Mouse (Mus musculus) neural tube, embryonic 11.5 days (tissue): ENCODE results near the gene Tbc1d13. TPM values are rescaled to one million over a fixed set of nuclear protein-coding genes. Genes with fewer than 3 reads are reported as not detected.
A peak's percentile ranks its signal among the peaks of the same experiment; 100 is the strongest.
"Not testable (repeated sequence)": the region's sequence is repeated elsewhere in the genome, so short reads cannot be mapped to it uniquely, and the experiment has no call there.

Source experiments
- ATAC-seq: fragments of 200-750 bp; cut with Nextera tagmentation; 2 replicates; pipeline ENCODE4 v1.8.0; 2017; ENCODE audit warnings: moderate number of reproducible peaks, mild to moderate bottlenecking, moderate TSS enrichment, moderate library complexity; ENCODE audit not compliant: insufficient read depth, low FRiP score, low TSS enrichment
- DNase-seq: peaks from one replicate; pipeline ENCODE4 v3.0.0-alpha.2; 2015; ENCODE audit warnings: low spot score
- H3K27ac ChIP-seq: fragments of 300-500 bp; sonication (generic); 2 replicates; pipeline ENCODE4 v1.5.1; 2014; ENCODE audit warnings: low read depth, mild to moderate bottlenecking, low read length
- H3K27me3 ChIP-seq: fragments of 300-500 bp; sonication (generic); 2 replicates; pipeline ENCODE4 v1.6.1; 2014; ENCODE audit warnings: mild to moderate bottlenecking, low read length, mixed read lengths; ENCODE audit not compliant: control insufficient read depth, insufficient read depth
- H3K36me3 ChIP-seq: fragments of 300-500 bp; sonication (generic); 2 replicates; pipeline ENCODE4 v1.6.1; 2014; ENCODE audit warnings: mild to moderate bottlenecking, low read length, moderate library complexity, mixed read lengths; ENCODE audit not compliant: control insufficient read depth, insufficient read depth
- H3K4me1 ChIP-seq: fragments of 300-500 bp; sonication (generic); 2 replicates; pipeline ENCODE4 v1.6.1; 2014; ENCODE audit warnings: low read length, mixed read lengths; ENCODE audit not compliant: control insufficient read depth, insufficient read depth
- H3K4me2 ChIP-seq: fragments of 300-500 bp; sonication (generic); 2 replicates; pipeline ENCODE4 v1.6.1; 2014; ENCODE audit warnings: low read depth, mild to moderate bottlenecking, moderate library complexity
- H3K4me3 ChIP-seq: fragments of 300-500 bp; sonication (generic); 2 replicates; pipeline ENCODE4 v1.5.1; 2014; ENCODE audit warnings: low read depth, low read length
- H3K9ac ChIP-seq: fragments of 300-500 bp; sonication (generic); 2 replicates; pipeline ENCODE4 v1.6.1; 2014; ENCODE audit warnings: mild to moderate bottlenecking, low read length
- H3K9me3 ChIP-seq: fragments of 300-500 bp; sonication (generic); 2 replicates; pipeline ENCODE4 v1.6.1; 2016; ENCODE audit warnings: low read length; ENCODE audit not compliant: control insufficient read depth
- WGBS: fragments of 180-500 bp; shearing (Covaris S2); extraction: QIAGEN DNeasy Blood & Tissue Kit; methylation state at CpG from one replicate; pipeline ENCODE4 v1.1.7; 2014; 5-methylcytosine and 5-hydroxymethylcytosine counted together
- polyA plus RNA-seq: library from polyadenylated mRNA; unstranded; fragments of >200 nt; fragmentation: Nextera tagmentation; extraction: Ambion mirVana; gene quantifications from 2 replicates; pipeline ENCODE4 v1.2.1, GENCODE M21; 2014

Tbc1d13 gene
- polyA plus RNA-seq, 1 experiment from 2014 or later = 12.4 TPM

DNA sequence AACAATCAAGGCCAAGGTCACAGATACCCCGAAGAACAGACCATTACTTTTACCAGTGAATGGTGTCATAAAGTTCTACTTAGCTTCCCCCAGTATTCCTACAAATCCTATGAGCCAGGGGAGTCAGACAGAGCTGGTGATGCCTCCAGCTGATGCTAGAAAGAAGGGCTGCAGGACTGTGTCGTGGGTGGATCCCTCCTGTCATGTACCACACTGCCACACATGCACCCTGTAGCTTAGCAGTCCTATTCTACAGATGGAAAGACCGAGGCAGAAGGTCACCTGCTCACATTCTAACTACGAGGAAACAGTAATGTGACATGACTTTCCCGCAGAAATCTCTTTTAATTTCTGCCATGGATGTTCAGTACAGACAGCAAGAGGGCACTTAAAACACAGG is 10.8 kb upstream of the Tbc1d13 start:
- Histone ChIP-seq H3K36me3 (no peaks in the 10 kb centered on the region), H3K9ac (no peak overlapping the region), H3K27ac (no peak overlapping the region), H3K4me2 (no peak overlapping the region), H3K4me1 (peaks cover 15% of the 10 kb centered on the region), H3K4me3 (no peak overlapping the region), H3K27me3 (no peaks in the 10 kb centered on the region), H3K9me3 (no peaks in the 10 kb centered on the region)
- DNase-seq (no peak), ATAC-seq (no peak)
- WGBS = 83% methylated on average over 5 of the region's 5 CpGs

DNA sequence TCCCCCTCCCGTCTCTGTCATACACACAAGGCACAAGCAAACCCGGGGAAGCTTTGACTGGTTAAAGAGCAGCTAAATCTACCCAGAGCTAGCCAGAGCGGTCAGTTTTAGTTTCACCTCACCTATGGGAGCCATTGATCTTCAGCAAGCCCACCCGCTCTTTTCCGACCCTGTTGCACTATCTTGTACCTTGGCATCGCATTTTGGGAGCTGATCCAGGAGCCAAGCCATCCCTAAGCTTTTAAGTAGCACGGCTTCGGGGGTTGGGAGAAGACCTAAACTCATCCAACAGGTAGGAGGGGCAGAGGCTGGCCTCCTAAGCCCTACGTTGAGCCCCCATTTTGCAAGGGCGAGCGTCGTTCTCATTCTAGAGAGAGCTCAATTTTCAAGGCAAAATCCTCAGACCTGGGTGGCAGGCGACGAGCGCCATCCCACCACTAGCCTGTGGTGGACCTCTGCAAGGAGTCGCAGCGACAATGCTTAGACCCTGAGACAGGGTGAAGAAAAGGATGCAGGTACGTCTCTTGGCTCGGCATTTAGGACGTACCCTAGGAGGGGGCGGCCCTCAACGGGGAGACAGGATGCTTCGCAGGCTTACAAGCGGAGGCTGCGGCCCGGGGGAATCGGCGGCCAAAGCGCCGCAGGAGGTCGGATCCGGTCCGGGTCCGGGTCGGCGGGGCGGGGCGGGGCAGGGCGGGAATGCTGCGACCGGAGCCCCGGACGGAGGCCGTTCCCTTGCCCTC is 9.6 kb upstream of the Tbc1d13 start:
- H3K27ac ChIP-seq = peak overlapping the region; percentile 62; the same call in 1 of the 2 replicates
- H3K4me2 ChIP-seq = peak overlapping the region; percentile 91
- DNase-seq (no peak), ATAC-seq (peak; percentile 64)
- peak overlapping the region; percentile 86 for H3K9ac ChIP-seq
- peak overlapping the region; percentile 83 for H3K4me3 ChIP-seq
- 2% methylated on average over 44 of the region's 44 CpGs for WGBS
- H3K4me1 ChIP-seq = peaks cover 15% of the 10 kb centered on the region
- no peaks in the 10 kb centered on the region for H3K9me3 ChIP-seq
- H3K36me3 ChIP-seq = no peaks in the 10 kb centered on the region
- H3K27me3 ChIP-seq = no peaks in the 10 kb centered on the region

DNA sequence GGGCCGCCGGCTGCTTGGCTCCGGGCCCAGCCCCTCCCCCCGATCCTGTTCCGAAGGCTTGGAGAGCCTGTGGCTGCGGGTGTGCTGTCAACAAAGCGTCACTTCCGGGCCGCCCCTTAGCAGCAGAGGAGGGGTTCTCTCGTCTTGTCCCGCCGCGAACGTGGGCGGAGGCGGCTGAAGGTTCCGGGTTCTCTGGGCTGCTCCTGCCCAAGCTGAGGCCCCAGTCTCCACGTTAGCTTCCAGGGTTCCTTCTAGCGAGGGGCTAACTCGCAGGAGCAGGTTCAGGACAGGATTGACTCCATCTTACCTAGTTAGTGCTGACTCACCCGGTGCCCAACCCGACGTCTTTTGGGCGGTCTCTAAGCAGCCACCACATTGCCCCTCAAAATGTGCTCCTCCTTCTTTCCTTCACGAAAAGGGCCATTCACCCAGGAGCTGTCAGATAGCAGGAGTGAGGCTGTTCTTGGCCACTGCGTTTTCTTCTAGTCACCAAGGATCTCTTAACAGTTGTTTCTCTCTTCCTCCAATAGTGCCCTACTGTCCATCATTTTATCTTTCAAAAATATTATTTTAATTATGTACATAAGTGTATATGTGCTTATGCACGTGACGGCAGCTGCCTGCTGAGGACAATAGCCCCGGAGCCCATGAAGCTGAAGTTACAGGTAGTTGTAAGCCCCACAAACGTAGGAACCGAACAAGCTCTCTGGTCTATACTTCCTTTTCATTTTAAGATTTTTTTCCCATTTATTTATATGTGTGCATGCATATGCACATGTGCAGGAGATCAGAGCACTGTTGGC is 8.9 kb upstream of the Tbc1d13 start, which contains the start of gene Zer1:
Gene Zer1 (minus strand): TSS at position 114 of the 803 bp plus-strand sequence.
- Histone ChIP-seq H3K27ac (peak within 1 kb of the TSS; percentile 62; the same call in 1 of the 2 replicates), H3K4me3 (peak within 1 kb of the TSS; percentile 83), H3K9me3 (no peaks in the 10 kb centered on the region), H3K4me2 (peak within 1 kb of the TSS; percentile 91), H3K4me1 (peaks cover 10% of the 10 kb centered on the region), H3K9ac (peak within 1 kb of the TSS; percentile 86), H3K36me3 (no peaks in the 10 kb centered on the region), H3K27me3 (no peaks in the 10 kb centered on the region)
- whole genome bisulfite sequencing = 11% methylated on average over 31 of the region's 31 CpGs
- peak; percentile 91 for ATAC-seq
- DNase-seq = peak; percentile 90

DNA sequence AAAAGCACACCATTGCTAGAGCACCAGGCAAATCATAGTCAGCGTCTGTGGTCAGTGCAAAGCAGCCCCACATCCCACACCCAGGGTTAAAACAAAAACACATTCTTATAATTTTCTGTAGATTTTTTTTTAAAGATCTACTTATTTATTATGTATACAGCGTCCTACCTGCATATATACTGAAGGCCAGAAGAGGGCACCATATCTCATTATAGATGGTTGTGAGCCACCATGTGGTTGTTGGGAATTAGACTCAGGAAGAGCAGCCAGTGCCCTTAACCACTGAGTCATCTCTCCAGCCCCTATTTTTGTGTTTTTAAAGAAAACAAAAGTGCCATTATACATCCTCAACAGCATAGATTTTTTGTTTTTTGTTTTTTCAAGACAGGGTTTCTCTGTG is 4.8 kb upstream of the Tbc1d13 start:
- Histone ChIP-seq H3K36me3 (no peaks in the 10 kb centered on the region), H3K4me1 (peaks cover 2% of the 10 kb centered on the region), H3K27ac (no peak overlapping the region), H3K27me3 (no peaks in the 10 kb centered on the region), H3K9me3 (no peaks in the 10 kb centered on the region), H3K4me2 (no peak overlapping the region), H3K9ac (no peak overlapping the region), H3K4me3 (no peak overlapping the region)
- DNase-seq (peak; percentile 42), ATAC-seq (no peak)
- 30% methylated on average over 2 of the region's 2 CpGs for WGBS

DNA sequence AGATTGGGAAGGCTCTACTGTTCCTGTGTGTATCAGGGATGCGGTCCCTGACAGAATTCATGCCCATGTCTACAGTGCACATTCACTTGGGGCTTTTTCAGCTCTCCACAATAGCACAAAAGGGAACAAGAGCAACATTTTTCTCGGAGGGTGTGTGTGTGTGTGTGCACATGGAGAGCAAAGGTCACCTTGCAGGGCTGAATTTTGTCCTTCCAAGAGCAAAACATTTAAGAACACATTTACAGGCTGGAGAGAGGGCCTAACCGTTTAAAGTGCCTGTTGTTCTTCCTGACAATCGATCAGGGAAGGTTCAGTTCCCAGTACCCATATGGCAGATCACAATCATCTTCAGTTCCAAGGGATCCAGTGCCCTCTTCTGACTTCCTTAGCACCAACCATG is 3.4 kb upstream of the Tbc1d13 start:
- no peak for ATAC-seq
- Histone ChIP-seq H3K27me3 (no peaks in the 10 kb centered on the region), H3K9me3 (no peaks in the 10 kb centered on the region), H3K9ac (no peak overlapping the region), H3K36me3 (no peaks in the 10 kb centered on the region), H3K4me1 (peaks cover 10% of the 10 kb centered on the region), H3K4me2 (no peak overlapping the region), H3K27ac (no peak overlapping the region), H3K4me3 (no peak overlapping the region)
- 86% methylated on average over 4 of the region's 4 CpGs for WGBS
- no peak for DNase-seq

DNA sequence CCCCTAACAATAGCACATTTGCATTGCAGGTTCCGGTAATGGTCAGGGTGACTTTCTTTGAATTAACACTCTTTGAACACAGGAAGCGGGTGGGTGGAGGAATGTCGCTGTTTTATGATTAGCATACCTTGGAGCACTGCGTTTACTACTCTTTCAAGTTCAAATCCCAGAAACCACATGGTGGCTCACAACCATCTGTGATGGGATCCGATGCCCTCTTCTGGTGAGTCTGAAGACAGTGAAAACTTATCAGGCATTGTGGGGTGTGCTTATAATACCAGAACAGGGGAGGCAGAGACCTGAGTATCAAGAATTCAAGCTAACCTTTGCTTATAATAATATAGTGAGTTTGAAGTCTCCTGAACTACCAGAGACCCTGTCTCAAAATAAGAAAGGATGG is 2.3 kb upstream of the Tbc1d13 start:
- not testable (repeated sequence) for H3K4me3 ChIP-seq, H3K27me3 ChIP-seq, H3K9me3 ChIP-seq, ATAC-seq, H3K4me2 ChIP-seq, H3K27ac ChIP-seq, DNase-seq, H3K36me3 ChIP-seq, H3K9ac ChIP-seq
- peaks cover 12% of the 10 kb centered on the region for H3K4me1 ChIP-seq
- WGBS = 64% methylated on average over 5 of the region's 5 CpGs

DNA sequence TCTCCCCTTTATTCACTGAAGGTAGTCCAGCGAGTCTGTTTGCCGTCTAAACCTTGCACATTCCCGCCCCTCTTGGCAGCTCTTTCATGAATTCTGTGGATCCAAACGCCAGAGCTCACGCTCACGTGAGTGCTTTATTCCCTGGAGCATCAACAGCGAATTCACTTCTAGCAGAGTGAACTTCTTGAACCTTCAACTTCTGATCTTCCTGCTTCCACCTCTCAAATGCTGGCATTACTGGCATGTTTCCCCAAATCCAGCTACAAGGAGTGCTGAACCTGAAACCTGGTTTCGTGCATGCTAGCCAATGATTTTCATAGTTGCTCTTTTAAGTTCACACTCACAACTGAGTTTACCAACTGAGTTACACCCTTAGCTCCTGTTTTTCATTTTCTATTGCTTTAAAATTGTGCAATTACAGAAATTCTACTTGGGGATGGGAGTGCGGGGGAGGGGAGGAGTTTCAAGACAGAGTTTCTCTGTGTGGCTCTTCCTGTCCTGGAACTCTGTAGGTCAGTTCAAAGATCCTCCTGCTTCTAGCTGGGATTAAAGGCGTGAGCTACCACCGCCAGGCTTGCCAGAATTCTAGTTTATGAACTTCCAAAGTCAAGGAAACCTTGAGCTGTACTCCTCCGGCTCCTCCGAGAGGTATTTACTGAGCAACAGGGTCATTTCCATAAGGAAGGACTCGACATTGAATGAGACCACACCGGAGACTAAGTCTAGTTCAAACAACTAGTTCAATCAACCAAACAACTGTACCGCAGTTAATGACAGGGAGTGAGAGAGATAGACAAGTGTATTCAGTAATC is 539 bp upstream of the Tbc1d13 start:
- Histone ChIP-seq H3K4me3 (peak overlapping the region; percentile 85), H3K4me2 (peak overlapping the region; percentile 92), H3K4me1 (peaks cover 12% of the 10 kb centered on the region), H3K36me3 (peaks cover 4% of the 10 kb centered on the region; the same call in 1 of the 2 replicates), H3K27ac (no peak overlapping the region), H3K27me3 (no peaks in the 10 kb centered on the region), H3K9ac (peak overlapping the region; percentile 87; the same call in 1 of the 2 replicates), H3K9me3 (no peaks in the 10 kb centered on the region)
- 29% methylated on average over 16 of the region's 16 CpGs for WGBS
- ATAC-seq = 0 out of 2 replicates have a peak, but pooled peaks have one; percentile 13
- no peak for DNase-seq

DNA sequence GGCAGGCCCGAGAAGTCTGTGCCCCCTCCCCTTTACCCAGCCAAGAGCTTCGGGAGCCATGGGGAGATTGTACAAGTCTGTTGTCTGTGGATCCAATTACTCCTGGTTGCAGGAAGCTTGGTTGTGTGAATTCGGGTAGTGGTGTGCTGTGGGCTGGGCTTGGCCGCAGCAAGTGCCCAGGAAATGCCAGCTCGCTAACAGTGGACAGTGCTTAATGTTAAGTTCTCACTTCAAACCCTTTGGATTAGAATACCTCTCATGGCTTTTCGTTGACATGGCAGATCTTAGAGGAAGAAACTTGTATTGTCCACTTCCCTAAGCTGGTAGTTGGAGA is 799 bp downstream of the Tbc1d13 start:
- Histone ChIP-seq H3K4me3 (peak overlapping the region; percentile 85), H3K27ac (no peak overlapping the region), H3K4me2 (peak overlapping the region; percentile 92), H3K27me3 (no peaks in the 10 kb centered on the region), H3K36me3 (peaks cover 4% of the 10 kb centered on the region; the same call in 1 of the 2 replicates), H3K4me1 (peaks cover 12% of the 10 kb centered on the region), H3K9me3 (no peaks in the 10 kb centered on the region), H3K9ac (peak overlapping the region; percentile 87)
- DNase-seq (no peak), ATAC-seq (no peak)
- WGBS = 31% methylated on average over 6 of the region's 6 CpGs
